Mouse (Mus musculus) bone marrow, adult 2 months (tissue): ENCODE measurements around the gene Ankrd63. TPM values are rescaled to one million over a fixed set of nuclear protein-coding genes. Genes with fewer than 3 reads are reported as not detected.

Source experiments
- H3K27ac ChIP-seq: fragments of 200-500 bp; 2 replicates; pipeline ENCODE4 v1.5.1; 2012; ENCODE audit warnings: low read depth, mild to moderate bottlenecking, control low read depth, inconsistent platforms, low read length; ENCODE audit not compliant: control insufficient read depth, poor library complexity, insufficient read depth
- H3K4me1 ChIP-seq: fragments of 200-500 bp; 2 replicates; pipeline ENCODE4 v1.6.1; 2011; ENCODE audit warnings: low read length; ENCODE audit not compliant: control insufficient read depth, insufficient read depth
- H3K4me3 ChIP-seq: fragments of 200-500 bp; replicated peaks from 2 replicates; pipeline ENCODE3; 2011; ENCODE audit warnings: mild to moderate bottlenecking, low read depth, low read length, control low read depth; ENCODE audit not compliant: control insufficient read depth
- CTCF ChIP-seq: fragments of 200-500 bp; IDR thresholded peaks from 2 replicates; pipeline ENCODE4 v1.5.1; 2011; ENCODE audit warnings: low read length, control low read depth; ENCODE audit not compliant: control insufficient read depth, insufficient read depth
- POLR2A ChIP-seq: fragments of 200-500 bp; IDR thresholded peaks from 2 replicates; pipeline ENCODE4 v1.6.1; 2011; ENCODE audit warnings: low read depth, mild to moderate bottlenecking, control low read depth, low read length, borderline replicate concordance; ENCODE audit not compliant: control insufficient read depth
- WGBS: fragments of 180-500 bp; shearing (Covaris S2); methylation state at CpG from one replicate; pipeline ENCODE4 v1.1.7; 2018; 5-methylcytosine and 5-hydroxymethylcytosine counted together
- polyA plus RNA-seq: library from polyadenylated mRNA; stranded (reverse); fragments of >200 nt; gene quantifications from 2 replicates; pipeline ENCODE4 v1.2.4, GENCODE M21; 2011; ENCODE audit warnings: low replicate concordance; ENCODE audit not compliant: missing spikeins, insufficient read depth, insufficient read length

Ankrd63 gene
- polyA plus RNA-seq, 1 experiment = 0.92 TPM

DNA sequence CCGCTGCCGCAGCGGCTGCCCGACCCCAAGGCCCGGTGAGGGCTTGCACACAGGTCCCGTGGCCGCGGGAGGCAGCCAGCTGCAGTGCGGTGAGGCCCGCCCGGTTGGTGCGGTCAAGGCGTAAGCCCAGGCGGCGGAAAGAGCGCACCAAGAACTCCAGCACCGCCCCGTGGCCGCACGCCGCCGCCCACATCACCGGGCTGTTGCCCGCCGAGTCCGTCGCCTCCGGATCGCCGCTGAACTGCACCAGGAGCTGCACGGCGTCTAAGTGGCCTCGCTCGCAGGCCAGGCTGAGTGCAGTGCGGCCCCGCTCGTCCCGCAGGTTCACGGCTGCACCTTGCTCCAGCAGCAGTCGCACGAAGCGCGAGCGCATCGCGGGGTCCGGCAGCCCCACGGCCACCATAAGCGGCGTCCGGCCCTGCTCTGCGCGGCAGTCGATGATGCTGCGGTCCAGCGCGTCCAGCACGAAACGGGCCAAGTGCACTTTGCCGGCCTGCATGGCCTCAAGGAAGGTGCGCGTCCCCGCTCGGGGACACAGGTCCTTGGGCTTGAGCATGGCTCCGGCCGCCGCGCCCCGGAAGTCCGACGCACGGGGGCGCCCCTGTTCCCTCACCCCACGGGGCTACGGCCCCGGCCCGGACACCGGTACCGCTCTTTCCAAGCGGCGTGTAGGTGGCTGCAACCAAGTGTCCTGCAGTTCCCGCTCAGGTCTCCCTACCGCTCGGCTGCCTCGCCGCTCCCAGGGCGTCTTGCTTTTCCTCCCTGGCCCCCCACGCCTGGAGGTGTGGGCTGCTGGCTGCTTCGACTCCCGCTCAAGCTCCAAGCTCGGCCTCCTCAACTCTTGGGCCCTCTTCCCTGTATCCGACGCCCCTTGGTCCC is 641 bp downstream of the Ankrd63 start:
- WGBS = under 1% methylated on average over 93 of the region's 93 CpGs
- Histone ChIP-seq H3K4me3 (peak overlapping the region; percentile 64), H3K27ac (peak overlapping the region; percentile 3; the same call in 1 of the 2 replicates), H3K4me1 (peaks cover 4% of the 10 kb centered on the region)
- TF ChIP-seq CTCF (no peak; the same call in 1 of the 2 replicates), POLR2A (peak; percentile 18; the same call in 1 of the 2 replicates)

DNA sequence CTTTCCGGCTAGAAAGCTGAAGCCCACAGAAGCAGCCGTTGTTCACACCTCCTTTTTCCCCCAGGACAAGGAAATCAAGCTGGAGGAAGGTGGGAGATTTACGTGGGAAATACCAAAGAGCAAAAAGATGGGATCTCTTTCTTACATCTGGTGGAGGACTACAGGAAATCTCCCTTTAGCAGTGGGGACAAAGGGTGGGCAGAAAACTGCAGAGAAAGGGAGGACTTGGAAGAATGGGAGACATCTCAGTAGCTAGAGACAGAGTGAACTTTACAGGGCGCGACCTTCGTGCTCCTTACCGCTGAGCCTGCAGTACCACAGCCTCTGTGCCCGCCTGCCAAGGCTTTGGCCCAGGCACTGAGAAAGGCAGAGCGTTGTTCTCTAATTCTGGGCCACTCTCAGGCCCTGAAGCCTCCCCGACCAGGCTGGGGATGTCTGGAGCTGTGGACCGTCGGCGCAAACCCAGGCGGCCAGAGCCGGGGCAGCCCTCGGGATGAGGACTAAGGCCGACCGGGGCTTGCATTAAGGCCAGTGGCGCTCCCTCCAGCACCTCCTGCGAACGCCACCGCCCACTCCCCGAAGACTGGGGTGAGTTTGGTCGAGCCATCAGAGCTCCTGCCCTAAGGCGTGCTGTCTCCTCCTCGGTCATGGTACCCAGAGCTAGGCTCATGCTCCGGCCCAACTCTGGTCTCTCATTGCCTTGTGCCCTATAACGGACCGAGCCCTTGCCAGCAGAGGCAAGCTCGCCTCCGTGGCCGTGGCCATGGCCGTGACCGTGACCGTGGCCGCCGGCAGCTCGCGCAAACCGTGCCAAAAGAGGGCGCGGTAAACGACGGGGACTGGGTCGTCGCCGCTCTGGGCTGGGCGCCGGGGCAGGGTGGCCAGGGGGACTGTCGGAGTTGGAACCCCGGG is 1.5 kb downstream of the Ankrd63 start:
- WGBS = 29% methylated on average over 51 of the region's 51 CpGs
- H3K27ac ChIP-seq = peak overlapping the region; percentile 3; the same call in 1 of the 2 replicates
- no peak for TF ChIP-seq POLR2A
- TF ChIP-seq CTCF = no peak
- peak overlapping the region; percentile 42 for H3K4me3 ChIP-seq
- peaks cover 4% of the 10 kb centered on the region for H3K4me1 ChIP-seq

- no peak overlapping the region for H3K27ac ChIP-seq
- peaks cover 4% of the 10 kb centered on the region for H3K4me1 ChIP-seq
- no peak for TF ChIP-seq POLR2A
- TF ChIP-seq CTCF = no peak
- H3K4me3 ChIP-seq = no peak overlapping the region
- 28% methylated on average over 5 of the region's 5 CpGs for WGBS
Observed at GRCm38 (mm10) chr2:118701161-118701560, 2.6 kb downstream of the Ankrd63 start.

DNA sequence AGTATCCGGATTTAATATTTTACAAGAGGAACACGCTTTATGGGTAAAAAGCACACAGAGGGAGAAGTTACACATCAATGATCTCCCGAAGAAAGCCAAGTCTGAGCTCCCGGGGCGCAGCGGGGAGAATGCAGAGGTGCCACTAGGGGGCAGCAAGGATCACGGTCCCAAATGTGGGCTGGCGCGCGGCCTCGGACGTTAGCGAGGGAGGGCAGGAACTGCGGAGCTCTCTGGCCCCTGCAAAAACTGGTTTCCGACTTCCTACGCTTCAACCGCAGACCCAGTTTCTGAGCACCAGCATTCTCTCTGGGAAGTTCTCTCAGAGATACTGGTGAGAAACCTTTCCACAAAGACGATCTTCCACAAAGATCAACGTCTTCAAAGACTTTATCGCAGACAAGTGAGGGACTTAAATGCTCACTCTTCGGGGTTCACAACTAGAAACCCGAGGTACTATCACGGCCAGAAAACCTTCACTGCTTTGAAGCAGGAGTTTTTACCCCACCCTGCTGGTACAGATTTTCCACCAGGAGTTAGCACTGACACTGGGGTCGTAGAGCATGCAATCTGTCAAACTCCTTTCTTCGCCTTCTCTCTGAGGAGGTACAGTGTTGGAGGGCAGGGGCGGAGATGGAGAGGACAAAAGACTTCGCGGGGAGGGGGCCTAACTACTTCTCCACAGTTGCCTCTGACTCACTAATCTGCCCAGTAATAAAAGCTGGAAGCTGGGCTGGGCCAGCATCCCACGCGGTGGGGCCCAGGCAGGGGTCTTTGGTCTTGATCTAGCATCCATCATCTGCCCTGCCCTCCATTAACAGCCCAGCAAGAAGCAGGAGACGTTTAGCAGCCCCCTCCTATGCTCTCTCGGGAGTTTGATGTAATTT is 3.3 kb downstream of the Ankrd63 start:
- Histone ChIP-seq H3K27ac (no peak overlapping the region), H3K4me3 (no peak overlapping the region), H3K4me1 (peaks cover 4% of the 10 kb centered on the region)
- TF ChIP-seq POLR2A = no peak
- TF ChIP-seq CTCF = peak; percentile 92
- 2% methylated on average over 32 of the region's 32 CpGs for WGBS

- H3K4me3 ChIP-seq = no peak overlapping the region
- WGBS = 54% methylated on average over 7 of the region's 7 CpGs
- TF ChIP-seq POLR2A = no peak
- TF ChIP-seq CTCF = no peak
- peaks cover 4% of the 10 kb centered on the region for H3K4me1 ChIP-seq
- no peak overlapping the region for H3K27ac ChIP-seq
Observed at GRCm38 (mm10) chr2:118697955-118698354, 5.8 kb downstream of the Ankrd63 start.

DNA sequence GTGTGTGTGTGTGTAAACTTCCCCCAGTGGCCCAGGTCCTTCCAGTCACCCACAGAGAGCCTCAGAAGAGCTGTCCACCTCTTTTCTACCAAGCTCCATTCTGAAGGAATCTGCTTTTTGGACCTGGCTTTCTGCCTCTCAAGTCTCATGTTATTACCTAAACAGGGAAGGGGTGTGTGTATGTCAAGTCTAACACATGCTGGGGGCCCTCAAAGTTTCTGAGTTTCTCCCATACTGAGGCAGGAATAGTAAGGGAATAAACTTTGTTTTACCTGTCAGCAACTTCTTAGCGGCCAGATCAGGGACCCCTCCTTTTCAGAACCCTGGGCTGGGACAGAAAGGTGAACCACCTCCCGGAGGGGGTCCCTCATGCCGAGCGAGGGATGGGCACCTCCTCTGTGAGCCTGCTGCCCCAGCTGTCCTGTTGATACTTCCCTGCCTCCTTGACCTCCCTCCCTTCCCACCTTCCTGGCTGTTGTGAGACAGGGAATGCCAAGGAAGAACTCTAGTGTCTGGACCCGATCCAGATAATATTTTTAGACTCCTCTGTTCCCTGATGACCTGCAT is 6.4 kb downstream of the Ankrd63 start:
- 48% methylated on average over 5 of the region's 5 CpGs for WGBS
- Histone ChIP-seq H3K4me1 (peaks cover 2% of the 10 kb centered on the region), H3K27ac (no peak overlapping the region), H3K4me3 (no peak overlapping the region)
- no peak for TF ChIP-seq CTCF
- no peak for TF ChIP-seq POLR2A

DNA sequence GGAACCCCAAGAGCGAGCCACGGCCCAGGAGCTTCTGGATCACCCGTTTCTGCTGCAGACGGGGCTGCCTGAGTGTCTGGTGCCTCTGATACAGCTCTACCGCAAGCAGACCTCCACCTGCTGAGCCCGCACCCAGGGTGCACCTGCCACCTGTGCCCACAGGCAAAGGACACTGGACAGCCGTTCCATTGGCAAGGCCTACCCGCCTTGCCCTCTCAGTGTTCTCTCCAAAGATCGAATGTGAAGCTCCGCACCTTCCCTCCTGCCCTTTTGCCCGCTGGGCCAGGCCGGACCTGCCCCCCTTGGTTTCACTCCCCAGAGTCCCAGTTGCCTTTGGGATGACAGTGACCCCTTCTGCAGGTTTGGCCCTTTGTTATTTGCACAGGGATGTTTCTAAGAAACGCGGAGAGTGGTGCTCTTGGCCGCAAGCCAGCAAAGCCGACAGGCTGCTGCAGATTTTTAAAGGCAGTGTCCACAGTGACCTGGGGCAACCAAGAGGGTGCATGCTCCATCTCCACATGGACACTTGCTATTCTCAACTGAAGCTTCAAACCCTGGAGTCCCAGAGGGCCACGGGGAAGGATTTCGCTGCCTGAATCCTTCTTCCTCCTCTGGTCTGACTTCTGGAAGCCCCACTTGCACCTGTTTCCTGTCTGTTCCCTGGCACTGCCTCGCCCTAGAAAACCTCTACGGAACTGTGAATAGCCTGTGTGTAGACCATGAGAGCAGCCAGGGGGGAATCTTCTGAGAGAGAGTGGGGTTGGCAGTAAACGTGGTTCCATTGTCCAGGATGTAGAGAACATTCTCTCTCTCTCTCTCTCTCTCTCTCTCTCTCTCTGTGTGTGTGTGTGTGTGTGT is 7.1 kb downstream of the Ankrd63 start:
- H3K4me1 ChIP-seq = peaks cover 2% of the 10 kb centered on the region
- H3K27ac ChIP-seq = no peak overlapping the region
- 32% methylated on average over 21 of the region's 21 CpGs for WGBS
- H3K4me3 ChIP-seq = no peak overlapping the region
- TF ChIP-seq POLR2A = no peak
- no peak for TF ChIP-seq CTCF
